Mouse (Mus musculus): ENCODE measurements around the gene Pde7b. TPM values are rescaled to one million over a fixed set of nuclear protein-coding genes. Genes with fewer than 3 reads are reported as not detected.

Pde7b gene
- total and polyA plus RNA-seq, 3 experiments: not detected

DNA sequence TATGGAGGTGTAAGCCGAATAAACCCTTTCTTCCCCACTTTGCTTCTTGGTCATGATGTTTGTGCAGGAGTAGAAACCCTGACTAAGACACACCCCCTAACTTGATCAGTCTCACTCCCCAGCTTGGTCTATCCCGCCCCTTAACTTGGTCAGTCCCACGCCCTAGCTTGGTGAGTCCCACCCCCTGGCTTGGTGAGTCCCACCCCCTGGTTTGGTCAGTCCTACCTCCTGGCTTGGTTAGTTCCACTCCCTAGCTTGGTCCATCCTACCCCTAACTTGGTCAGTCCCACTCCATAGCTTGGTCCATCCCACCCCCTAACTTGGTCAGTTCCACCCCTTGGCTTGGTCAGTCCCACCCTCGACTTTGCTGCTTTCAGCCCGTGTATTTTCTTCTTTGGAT, 31.3 kb upstream of the Pde7b start:
- H3K9me3 ChIP-seq (replicated peaks; ENCODE audit: low read length): no peaks in the 10 kb centered on the region
- dilution Hi-C loops (cut with MboI; ENCODE audit: extremely low pct_ligation_motif_present, extremely low pct_unique_long_range_greater_than_20kb, low sequenced_read_pairs): no loop called here
- H3K4me1 ChIP-seq (ENCODE audit: control insufficient read depth in 1 of 2, insufficient read depth in 2 of 2): no peaks in the 10 kb centered on the region
- in situ Hi-C loops (cut with MboI; ENCODE audit: low pct_ligation_motif_present, low pct_unique_long_range_greater_than_20kb, low sequenced_read_pairs): no loop called here
- no peaks in the 10 kb centered on the region for H3K36me3 ChIP-seq (replicated peaks in 1 of 2; ENCODE audit: control insufficient read depth in 1 of 2, insufficient read depth in 1 of 2, low read length in 1 of 2)
- no peak overlapping the region for H3K4me2 ChIP-seq (ENCODE audit: insufficient read depth, low read depth, poor library complexity, severe bottlenecking)
- H3K27ac ChIP-seq (ENCODE audit: insufficient read depth, low read depth): no peak overlapping the region
- no peak overlapping the region for H3K9ac ChIP-seq (ENCODE audit: insufficient read depth, low read depth)
- no peak overlapping the region for H3K4me3 ChIP-seq (replicated peaks in 1 of 3; ENCODE audit: low read depth in 2 of 3, low read length in 2 of 3, poor library complexity in 1 of 3)
- H3K27me3 ChIP-seq (replicated peaks): no peaks in the 10 kb centered on the region
- TF ChIP-seq TCF12 (IDR thresholded peaks at IDR 0.05; ENCODE audit: low read depth, low read length) (no peak), ZC3H11A (IDR thresholded peaks at IDR 0.05; ENCODE audit: low read depth, low read length) (no peak), E2F4 (IDR thresholded peaks at IDR 0.05; ENCODE audit: insufficient replicate concordance, low read depth, low read length) (no peak), ZKSCAN1 (IDR thresholded peaks at IDR 0.05; ENCODE audit: borderline replicate concordance, low read depth, low read length) (no peak), GABPA (IDR thresholded peaks at IDR 0.05; ENCODE audit: insufficient replicate concordance, low read depth, low read length) (no peak), NELFE (IDR thresholded peaks at IDR 0.05; ENCODE audit: low read depth, low read length) (no peak)
- no peak for DNase-seq (ENCODE audit: extremely low read depth)
- H3K79me2 ChIP-seq (replicated peaks; ENCODE audit: control insufficient read depth, extremely low read depth, insufficient read depth, poor library complexity, severe bottlenecking): no peaks in the 10 kb centered on the region

GRCm38 (mm10) chr10:20752883-20753282, 28.0 kb upstream of the Pde7b start:
- Histone ChIP-seq H3K9ac (ENCODE audit: insufficient read depth, low read depth) (no peak overlapping the region), H3K9me3 (replicated peaks; ENCODE audit: low read length) (no peaks in the 10 kb centered on the region), H3K27ac (ENCODE audit: insufficient read depth, low read depth) (no peak overlapping the region), H3K4me2 (ENCODE audit: insufficient read depth, low read depth, poor library complexity, severe bottlenecking) (no peak overlapping the region), H3K79me2 (replicated peaks; ENCODE audit: control insufficient read depth, extremely low read depth, insufficient read depth, poor library complexity, severe bottlenecking) (no peaks in the 10 kb centered on the region), H3K4me3 (replicated peaks in 1 of 3; ENCODE audit: low read depth in 2 of 3, low read length in 2 of 3, poor library complexity in 1 of 3) (no peak overlapping the region), H3K36me3 (replicated peaks in 1 of 2; ENCODE audit: control insufficient read depth in 1 of 2, insufficient read depth in 1 of 2, low read length in 1 of 2) (no peaks in the 10 kb centered on the region), H3K4me1 (ENCODE audit: control insufficient read depth in 1 of 2, insufficient read depth in 2 of 2) (no peaks in the 10 kb centered on the region), H3K27me3 (replicated peaks) (no peaks in the 10 kb centered on the region)
- in situ Hi-C loops (cut with MboI; ENCODE audit: low pct_ligation_motif_present, low pct_unique_long_range_greater_than_20kb, low sequenced_read_pairs): no loop called here
- dilution Hi-C loops (cut with MboI; ENCODE audit: extremely low pct_ligation_motif_present, extremely low pct_unique_long_range_greater_than_20kb, low sequenced_read_pairs): no loop called here
- TF ChIP-seq ZNF384 (IDR thresholded peaks at IDR 0.05; ENCODE audit: low read depth, low read length) (no peak), SMC3 (IDR thresholded peaks at IDR 0.05; ENCODE audit: low read depth, low read length) (no peak), CTCF (conservative IDR thresholded peaks at IDR 0.05 in 1 of 2, IDR thresholded peaks at IDR 0.05 in 1 of 2; ENCODE audit: low read depth in 2 of 2, low read length in 2 of 2) (no peak), GABPA (IDR thresholded peaks at IDR 0.05; ENCODE audit: insufficient replicate concordance, low read depth, low read length) (no peak), MAFK (IDR thresholded peaks at IDR 0.05; ENCODE audit: insufficient replicate concordance, low read length) (no peak), POLR2A (IDR thresholded peaks at IDR 0.05; ENCODE audit: low read depth, low read length) (no peak)
- no peak for DNase-seq (ENCODE audit: extremely low read depth)

- Histone ChIP-seq H3K9ac (ENCODE audit: insufficient read depth, low read depth) (no peak overlapping the region), H3K4me1 (ENCODE audit: control insufficient read depth in 1 of 2, insufficient read depth in 2 of 2) (no peaks in the 10 kb centered on the region), H3K36me3 (replicated peaks in 1 of 2; ENCODE audit: control insufficient read depth in 1 of 2, insufficient read depth in 1 of 2, low read length in 1 of 2) (no peaks in the 10 kb centered on the region), H3K27ac (ENCODE audit: insufficient read depth, low read depth) (no peak overlapping the region), H3K4me3 (replicated peaks in 1 of 3; ENCODE audit: low read depth in 2 of 3, low read length in 2 of 3, poor library complexity in 1 of 3) (no peak overlapping the region), H3K27me3 (replicated peaks) (no peaks in the 10 kb centered on the region), H3K79me2 (replicated peaks; ENCODE audit: control insufficient read depth, extremely low read depth, insufficient read depth, poor library complexity, severe bottlenecking) (no peaks in the 10 kb centered on the region), H3K9me3 (replicated peaks; ENCODE audit: low read length) (no peaks in the 10 kb centered on the region), H3K4me2 (ENCODE audit: insufficient read depth, low read depth, poor library complexity, severe bottlenecking) (no peak overlapping the region)
- dilution Hi-C loops (cut with MboI; ENCODE audit: extremely low pct_ligation_motif_present, extremely low pct_unique_long_range_greater_than_20kb, low sequenced_read_pairs) (no loop called here), in situ Hi-C loops (cut with MboI; ENCODE audit: low pct_ligation_motif_present, low pct_unique_long_range_greater_than_20kb, low sequenced_read_pairs) (no loop called here)
- DNase-seq (ENCODE audit: extremely low read depth): no peak
- TF ChIP-seq ZC3H11A (IDR thresholded peaks at IDR 0.05; ENCODE audit: low read depth, low read length): no peak
- no peak for TF ChIP-seq ETS1 (conservative IDR thresholded peaks at IDR 0.05; ENCODE audit: low read depth, low read length)
- no peak for TF ChIP-seq MEF2A (IDR thresholded peaks at IDR 0.05; ENCODE audit: borderline replicate concordance, low read depth, low read length)
- no peak for TF ChIP-seq MAX (IDR thresholded peaks at IDR 0.05; ENCODE audit: low read length)
- TF ChIP-seq UBTF (IDR thresholded peaks at IDR 0.05; ENCODE audit: low read depth, low read length): no peak
- TF ChIP-seq IRF4 (IDR thresholded peaks at IDR 0.05; ENCODE audit: low read depth, low read length): no peak
- no peak for TF ChIP-seq MYC (IDR thresholded peaks at IDR 0.05; ENCODE audit: low read depth, low read length)
- TF ChIP-seq JUN (IDR thresholded peaks at IDR 0.05; ENCODE audit: insufficient read depth, low read depth, low read length): no peak
- TF ChIP-seq EP300 (IDR thresholded peaks at IDR 0.05; ENCODE audit: low read length): no peak
These were observed 25.9 kb upstream of the Pde7b start for GRCm38 (mm10) chr10:20750642-20751251.

Data from CH12.LX (cell line).